Mouse (Mus musculus) c-Kit-positive CD71-positive TER-119-positive erythroid progenitor cells, embryonic 14.5 days (primary cell): Measurements from ENCODE around the gene Ddit4.

ENCODE experiments used
- DNase-seq: peaks from one replicate; pipeline ENCODE4 v3.0.0-alpha.2; 2013; ENCODE audit warnings: low spot score

Gene Ddit4

DNA sequence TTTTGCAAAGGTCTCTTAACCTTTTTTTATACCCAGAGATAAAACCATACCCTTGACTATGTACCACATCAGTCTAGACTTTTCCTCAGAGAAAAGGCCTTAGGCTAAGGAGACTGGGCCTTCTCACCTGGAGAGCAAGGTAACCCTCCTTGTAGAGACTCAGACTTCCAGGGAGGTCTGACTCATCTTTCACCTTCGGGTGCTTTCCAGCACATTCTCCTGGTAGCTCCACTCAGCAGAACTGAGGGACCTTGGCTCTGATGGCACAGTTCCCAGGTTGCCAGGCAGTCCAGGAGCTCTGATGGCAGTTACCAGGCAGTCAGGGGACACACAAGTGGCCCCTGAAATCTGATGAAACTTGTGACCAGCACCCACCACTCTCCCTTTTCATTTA, 2.4 kb downstream of the Ddit4 start:
- DNase-seq, result no peak

DNA sequence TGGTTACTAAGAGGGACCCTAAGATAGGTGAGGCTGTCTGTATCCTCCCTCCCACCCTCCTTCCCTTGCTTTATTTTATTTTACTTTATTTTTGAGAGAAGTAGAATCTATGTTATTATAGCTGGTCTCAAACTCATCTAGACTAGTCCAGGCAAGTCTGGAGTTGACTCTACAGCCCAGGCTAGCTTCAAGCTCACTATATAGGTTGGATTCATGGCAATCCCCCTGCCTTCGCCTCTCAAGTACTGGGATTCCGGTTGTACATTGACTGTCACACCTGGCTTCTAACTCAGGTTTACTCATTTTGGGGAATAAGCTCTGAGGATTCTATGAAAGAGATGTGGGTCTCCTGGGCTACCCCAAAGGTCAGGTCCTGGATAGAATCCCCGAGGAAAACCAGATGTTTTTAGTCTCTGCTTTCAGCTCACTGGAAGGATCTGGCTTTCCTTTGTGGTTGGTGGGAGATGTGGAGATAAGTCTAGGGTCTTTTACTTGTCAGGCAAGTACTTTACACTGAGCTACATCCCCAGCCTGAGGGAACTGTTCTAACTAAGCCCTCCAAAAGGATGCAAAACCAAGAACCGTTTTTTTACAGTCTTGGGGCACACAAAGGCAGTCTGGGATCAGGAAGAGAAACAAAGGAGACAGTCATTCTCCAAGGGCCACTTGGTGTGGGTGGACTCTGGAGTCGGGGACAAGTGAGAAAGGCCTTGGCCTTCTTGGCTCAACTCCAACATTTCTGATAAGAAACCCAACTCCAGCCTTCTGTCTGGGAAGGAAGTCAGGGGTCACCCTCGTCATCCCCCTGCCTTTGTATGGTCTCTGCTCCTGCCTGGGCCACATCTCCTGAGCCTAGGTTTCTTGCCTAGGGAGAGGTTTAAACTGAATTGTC, 3.0 kb downstream of the Ddit4 start:
- no peak for DNase-seq

DNA sequence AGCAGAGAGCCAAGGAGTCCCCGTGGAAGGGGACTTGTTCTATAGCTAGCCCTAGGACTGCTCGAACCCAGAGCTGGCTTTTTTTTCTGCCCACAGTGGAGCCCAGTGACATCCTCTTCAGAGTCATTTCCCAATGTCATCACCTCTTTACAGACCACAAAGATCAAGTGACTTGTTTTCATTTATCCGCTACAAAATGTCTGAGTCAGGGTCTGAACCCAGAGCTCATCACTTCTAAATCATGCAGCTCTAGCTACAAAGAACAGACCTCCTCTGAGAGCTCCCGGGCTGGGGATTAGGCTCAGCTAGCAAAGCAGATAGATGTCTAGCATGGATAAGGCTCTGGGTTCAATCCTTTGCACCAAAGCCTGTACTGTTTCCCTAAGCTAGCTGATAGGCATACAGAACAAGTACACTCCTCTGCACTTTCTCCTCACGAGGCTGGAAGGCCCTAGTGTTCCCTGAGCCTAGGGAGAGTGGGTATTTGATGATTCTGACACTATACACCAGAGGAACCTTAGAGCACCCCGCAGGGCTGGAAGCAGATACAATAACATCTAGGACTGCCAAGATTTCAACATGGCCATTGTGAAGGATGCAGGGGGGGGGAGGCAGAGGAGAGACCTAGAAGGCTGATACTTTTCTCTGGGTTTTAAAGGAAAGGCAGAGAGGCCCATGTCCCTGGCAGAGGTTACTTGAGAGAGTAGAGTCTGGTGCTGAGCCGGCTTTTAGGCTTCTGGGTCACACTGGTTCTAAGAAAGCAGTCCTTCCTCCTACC, 4.1 kb downstream of the Ddit4 start:
- no peak for DNase-seq

DNA sequence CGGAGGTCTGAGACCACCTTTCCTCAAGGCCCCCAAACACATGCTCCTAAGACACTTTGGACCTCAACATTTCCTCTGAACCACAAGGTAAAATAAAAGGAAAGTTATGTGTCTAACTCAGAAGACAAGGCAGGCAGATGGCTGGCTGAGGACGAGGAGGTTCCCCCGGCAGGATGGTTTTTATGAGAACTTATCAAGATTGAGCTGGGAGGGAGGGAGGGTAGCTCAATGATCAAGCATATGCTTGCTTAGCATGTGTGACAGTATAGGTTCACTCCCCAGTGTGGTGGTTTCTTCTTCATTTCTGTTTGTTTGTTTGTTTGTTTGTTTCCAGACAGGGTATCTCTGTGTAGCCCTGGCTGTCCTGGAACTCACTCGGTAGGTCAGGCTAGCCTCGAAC, 5.3 kb downstream of the Ddit4 start:
- no peak for DNase-seq

DNA sequence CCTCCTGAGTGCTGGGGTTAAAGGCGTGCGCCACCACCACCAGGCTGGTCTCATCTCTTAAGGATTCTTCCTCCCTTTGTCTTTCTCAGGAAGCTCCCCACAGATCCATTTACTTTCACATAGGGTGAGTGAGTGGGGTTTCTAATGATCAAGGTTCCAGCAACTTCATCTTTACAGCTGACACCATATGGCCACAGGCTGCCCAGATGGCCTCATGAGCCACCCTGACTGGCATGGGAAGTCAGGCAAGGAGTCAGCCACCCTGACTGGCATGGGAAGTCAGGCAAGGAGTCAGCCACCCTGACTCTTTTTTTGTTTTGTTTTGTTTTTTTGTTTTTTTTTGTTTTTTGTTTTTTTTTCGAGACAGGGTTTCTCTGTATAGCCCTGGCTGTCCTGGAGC, 6.2 kb downstream of the Ddit4 start:
- no peak for DNase-seq

DNA sequence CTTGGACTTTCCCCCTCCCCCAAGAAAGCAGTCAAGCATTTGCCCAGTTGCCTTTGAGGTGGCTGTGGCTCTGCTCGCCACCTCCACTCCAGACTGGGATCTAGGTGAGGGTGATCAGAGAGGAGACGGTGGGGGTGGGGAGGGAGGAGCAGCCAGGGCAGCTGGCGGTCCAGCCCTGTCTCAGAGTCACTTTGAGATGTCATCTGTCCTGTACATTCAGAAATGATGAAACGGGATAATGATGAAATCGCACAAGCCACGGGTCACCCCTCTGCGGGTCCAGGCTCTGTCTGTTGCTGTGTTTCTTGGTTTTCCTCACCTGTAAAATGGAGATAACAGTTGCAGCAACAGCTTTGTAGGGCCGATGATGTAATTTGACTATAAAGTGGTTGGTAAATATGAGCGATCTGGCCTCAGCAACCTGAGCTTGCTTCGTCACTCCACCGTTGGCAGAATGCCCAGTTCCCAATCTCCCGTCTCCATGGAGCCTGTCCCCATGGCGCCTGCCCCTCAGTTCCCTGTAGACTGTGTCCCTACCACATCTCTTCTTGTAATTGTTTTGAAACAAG, 8.1 kb downstream of the Ddit4 start:
- DNase-seq, result no peak

DNA sequence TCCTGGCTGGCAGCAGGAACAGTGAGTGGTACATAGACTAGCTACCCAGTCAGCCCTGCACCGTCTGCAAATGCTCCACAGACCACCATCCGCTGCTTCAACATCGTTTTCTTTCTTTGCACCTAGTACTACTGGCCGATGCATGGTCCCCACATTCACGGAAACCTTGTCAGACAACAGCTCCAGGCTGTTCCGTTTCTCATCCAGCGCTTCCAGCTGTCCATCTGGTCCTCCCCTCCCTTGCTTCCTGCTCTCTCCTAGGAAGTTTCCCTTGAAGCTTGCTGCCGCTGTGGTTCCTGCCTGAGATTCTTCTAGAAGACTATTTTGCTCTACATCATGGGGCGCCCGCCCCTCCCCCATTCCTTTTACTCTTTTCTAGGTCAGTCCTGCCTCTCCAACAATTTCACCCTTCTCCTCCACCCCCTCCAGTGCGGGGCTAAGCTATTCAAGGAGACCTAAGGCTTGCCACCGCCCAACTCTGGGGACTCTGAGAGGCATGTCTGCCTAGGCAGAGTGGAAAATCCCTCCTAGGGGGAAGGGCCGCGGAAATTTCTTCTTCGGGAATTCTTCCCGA, 8.7 kb downstream of the Ddit4 start:
- no peak for DNase-seq

DNA sequence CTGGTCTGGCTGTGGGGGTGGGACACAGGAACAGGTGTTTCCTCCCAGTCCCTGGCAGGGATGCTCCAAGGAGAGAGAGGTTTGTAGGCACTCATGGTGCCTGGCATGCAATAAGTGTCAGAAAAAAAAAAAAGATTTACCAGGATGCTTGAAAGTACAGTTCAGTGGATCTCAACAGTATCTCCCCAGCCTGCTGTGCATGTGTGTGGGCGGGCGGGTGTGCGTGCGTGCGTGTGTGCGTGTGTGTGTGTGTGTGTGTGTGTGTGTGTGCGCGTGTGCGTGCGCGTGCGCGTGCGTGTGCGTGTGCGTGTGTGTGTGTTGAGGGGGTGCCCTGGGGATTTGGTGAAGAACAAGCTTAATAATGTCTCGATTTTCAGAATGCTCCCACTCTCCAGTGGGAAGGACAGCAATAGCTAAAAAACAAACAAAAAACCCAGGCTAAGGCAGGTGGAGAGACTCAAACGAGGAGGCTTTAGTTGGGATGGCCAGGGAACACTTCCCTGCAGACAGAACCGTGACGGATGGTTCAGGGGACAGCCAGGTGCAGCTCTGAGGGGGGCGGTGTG, 9.3 kb downstream of the Ddit4 start:
- no peak for DNase-seq

DNA sequence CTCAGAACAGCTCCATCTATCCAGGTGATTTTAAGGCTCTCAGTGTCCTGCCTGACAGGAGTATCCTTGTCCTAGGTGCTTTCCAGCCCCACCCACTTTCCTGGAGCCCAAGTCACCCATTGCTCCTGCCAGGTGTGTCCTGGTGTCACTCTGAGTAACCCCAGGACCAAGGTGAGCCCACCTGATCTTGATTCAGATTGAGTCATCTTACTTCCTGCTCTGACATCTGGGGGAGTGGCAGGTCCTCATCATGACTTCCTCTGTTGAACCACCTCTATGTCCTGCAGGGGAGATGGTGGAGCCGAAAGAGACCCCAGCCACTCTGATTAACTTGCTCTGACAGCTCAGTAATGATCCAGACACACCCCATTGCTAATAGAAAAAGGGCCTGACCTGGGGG, 12.6 kb downstream of the Ddit4 start:
- DNase-seq, result no peak

DNA sequence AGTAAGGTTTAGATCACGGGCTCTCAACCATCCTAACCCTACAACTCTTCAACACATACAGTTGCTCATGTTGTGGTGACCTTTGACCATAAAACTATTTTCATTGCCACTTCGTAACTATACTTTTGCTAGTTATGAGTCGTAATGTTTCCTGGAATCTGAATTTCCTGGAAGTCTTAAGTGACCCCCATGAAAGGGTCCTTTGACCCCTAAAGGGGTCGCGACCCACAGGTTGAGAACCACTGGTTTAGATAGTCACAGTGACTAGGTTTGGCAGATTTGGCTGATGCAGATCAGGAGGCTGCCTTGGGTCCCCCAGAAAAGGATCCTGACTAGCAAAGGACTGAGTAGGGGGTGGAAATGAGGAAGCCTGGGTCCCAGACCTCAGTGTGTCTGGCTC, 13.0 kb downstream of the Ddit4 start:
- DNase-seq, result no peak

DNA sequence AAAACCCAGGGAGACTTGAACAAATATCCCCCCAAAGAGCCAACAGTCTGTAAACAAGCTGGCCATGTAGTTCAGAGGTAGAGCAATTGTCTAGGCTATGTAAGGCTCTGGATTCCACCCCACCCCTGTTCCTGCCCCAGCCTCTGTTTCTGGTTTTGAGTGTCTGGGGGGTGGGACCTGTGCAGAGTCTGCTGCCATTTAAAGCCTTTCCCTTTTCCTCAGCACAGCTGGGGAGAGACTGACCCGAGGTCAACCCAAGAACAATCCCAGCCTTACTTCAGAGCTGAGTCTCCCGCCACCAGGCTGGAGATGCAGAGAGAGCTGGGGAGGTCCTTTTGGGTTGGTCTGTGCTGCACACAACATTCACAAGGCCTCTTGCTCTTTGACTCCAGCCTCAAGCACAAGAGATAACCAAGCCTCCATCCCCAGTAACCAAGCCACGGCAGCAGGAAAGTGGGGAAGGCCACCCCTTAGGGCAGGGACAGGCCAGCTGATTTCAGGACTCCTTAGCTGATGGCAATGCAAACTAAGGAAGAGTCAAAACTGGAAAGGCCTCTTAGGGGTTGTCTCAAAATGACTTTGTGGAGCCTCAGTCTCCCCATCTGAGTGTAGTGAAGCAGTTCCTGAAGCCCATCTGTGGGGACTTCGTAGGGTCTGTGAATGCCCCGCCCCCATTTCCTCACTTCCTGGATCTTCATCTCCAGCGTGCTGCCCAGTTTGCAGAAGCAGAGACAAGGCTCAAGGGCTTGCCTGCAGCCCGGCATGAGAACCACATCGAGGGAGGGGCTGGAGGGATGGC, 15.4 kb downstream of the Ddit4 start:
- no peak for DNase-seq

DNA sequence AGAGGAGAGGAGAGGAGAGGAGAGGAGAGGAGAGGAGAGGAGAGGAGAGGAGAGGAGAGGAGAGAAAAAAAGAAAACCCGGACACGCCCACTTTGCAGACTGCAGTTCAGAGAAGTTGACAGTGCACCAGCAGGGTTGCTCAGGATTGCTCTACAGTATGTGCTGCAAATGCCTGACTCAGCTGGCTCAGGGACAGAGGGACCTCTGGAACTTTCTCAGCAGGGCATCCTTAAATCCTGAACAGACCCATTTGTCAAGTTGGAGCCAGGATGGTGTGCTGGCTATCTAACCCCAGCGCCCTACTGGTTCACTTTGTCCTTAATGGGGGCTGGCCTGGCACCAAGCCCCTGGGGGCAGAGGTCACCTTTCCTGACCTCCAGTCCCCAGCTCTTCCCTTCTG, 17.6 kb downstream of the Ddit4 start:
- DNase-seq, result no peak

DNA sequence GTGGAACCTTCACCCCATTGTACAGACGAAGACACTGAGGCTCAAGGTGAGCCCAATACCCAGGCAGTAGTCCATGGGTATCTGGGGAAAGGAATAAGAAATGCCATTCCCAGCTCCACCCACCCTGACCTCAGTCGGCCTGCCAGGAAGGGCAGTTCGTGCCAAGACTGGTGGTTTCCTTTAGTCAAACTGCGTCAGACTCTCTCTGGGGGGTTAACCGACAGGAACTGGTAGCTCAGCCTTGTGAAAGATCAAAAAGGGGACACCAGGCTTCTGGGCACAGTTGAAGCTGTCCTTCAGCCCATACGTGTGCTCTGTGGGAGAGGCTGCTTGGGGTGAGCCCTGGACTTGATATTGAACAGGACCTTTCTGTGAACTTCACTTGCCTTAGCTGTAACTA, 19.1 kb downstream of the Ddit4 start:
- DNase-seq, result no peak

DNA sequence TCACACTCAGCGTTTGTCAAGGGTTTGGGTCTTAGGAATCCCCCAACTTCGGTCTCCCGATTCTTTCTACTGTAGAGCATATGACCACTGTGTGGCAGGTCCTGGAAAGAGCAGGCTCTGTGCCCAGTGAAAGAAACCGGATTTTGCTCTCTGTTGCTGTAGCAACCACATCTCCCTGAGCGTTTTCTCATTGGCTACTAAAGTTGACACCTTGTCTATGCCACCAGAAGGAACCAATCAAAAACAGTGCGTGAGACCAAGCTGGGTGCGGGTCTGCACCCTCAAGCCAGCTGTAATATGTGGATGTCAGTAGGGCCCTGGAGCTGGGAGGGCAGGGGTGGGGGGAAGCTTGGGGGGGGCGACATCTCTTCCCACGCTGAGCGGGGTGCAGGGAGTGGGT, 20.6 kb downstream of the Ddit4 start:
- no peak for DNase-seq

DNA sequence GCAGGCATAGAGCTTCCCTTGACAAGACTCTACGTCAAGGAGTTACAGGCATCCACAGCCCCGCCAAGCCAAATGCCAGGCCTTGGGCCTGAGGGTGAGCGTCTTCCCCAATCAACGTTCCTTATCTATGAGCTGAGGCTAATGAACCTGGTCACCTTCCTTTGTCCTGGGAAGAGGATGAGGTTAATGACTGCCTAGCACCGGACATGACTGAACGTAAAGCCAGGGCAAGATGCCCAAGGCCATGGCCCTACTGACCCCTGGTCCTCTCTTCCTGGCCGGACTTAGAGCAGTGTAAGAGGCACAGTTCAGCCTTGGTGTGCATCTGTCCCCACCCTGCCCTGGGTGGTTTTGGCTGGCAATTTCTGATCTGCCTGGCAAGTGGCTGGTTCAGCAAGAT, 22.4 kb downstream of the Ddit4 start:
- no peak for DNase-seq

DNA sequence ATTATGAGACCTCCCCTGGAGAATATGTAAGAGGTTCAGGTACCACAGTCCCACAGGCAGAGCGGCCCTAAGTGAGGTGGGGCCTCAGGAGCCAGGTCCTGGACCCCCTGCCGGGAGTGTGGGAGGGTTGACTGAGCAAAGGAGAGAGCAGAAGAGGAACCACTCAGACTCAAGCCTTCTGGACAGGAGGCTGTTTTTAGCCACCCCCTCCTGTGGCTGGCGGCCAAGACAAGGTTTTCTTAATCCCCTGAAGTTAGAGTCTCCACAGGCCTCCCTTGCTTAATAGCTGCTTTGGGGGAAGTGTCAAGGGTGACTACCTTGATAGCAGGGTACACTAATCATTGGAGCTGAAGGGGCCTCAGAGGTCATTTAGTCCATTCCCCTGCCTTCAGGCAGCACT, 27.3 kb downstream of the Ddit4 start:
- DNase-seq, result no peak

DNA sequence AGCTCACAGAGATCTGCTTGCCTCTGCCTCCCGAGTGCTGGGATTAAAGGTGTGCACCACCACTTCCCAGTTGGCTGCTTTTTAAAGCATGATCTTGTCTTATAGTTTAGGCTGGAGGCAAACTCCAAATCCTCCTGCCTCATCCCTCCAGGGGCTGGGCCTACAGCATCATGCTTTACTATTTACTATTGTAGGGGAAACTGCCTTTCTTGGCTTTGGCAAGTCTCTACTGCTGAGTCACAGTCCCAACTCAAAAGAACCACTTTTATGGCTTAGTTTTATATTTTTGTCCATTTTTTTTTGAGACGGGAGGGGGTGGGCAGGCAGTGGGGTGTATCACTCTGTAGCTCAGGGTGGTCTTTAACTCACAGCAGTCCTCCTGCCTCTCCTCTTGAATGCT, 28.1 kb downstream of the Ddit4 start:
- no peak for DNase-seq

DNA sequence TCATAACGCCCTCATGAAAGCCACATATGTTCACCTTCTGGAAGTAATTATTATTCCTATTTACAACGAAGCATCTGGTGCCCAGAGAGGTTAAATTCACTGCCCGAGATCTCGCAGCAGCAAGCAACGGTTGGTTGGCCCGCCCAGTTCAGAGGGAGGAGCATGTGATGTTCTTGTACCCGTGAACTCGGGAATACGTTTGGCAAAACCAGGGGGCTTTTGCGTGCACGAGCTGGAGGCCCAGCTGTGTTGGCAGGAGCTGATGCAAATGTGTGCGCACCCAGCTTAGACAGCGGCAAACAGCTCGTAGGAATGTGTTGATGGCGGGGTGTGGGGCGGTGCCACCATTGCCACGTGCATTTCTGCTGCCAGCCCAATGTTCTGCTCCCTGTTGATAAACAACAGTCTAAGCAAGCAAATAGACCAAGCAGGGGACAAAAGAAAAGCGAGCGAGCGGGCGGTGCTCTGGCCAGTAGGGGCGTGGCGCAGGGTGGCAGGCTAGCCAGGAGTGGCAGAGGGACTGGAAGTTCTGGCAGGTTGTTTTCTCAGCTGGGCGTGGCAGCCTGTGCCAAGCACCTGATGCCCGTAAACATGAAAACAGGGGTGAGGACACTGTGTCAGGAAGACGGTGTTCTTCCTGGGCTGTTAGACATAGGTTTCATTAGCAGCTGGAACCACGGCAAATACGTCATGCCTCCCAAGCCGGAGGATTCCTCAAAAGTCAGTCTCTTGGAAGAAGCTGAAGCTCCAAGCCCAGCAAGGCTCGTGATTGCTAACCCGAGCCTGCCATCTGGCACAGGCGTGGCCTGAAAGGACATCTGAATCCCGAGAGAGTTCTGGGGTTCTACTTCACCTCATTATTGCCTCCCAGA, 30.6 kb downstream of the Ddit4 start:
- peak; percentile 52 for DNase-seq

DNA sequence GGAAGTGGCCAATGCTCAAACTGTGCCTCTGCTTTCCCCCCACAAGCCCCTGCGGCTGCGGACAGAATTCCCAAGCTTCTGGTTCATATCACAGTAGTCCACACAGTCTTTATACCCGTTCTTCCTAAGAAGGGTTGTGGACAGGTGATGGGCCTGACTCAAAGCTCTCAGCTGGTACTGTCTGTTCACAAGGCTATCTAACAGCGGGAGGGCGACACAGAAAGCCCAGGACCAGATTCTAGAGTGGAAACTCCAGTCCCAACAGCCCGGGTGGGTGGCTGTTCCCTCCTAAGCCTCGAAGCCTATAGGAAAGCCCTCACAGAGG, 31.2 kb downstream of the Ddit4 start:
- DNase-seq, result no peak

DNA sequence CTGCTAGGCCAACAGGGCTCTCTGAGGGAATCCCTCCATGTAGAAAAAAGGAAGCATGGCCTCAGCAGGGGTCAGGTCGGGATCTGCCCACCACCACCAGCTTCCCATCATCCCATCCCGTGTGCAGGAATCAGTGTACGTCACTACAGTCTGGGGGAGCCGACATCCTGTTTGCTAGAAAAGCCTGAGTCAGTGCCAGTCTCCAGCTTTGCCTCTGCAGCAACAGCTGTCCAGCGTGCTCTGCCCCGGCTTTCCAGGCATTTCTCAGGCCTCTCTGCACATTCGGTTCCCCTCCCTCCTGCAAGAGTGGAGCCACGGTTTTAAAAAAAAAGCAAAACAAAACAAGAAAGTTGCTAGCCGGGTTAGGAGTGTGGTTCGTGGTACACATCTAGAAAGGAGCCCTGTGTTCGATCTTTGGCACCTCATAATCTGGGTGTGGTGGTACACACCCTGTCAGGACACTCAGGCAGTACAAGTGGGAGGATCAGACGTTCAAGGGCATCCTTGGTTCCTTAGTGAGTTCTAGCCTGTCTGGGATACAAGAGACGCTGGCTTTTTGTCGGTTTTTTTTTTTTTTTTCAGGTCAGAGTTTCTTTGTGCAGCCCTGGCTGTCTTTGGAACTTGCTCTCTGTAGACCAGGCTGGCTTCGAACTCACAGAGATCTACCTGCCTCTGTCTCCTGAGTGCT, 32.0 kb downstream of the Ddit4 start:
- DNase-seq, result no peak
